Mouse (Mus musculus) myocyte (in vitro differentiated cells): Measurements from ENCODE around the gene Tspan5.

ENCODE experiments used
- CEBPB ChIP-seq: IDR thresholded peaks from 2 replicates; pipeline ENCODE4 v1.6.1; 2011; ENCODE audit warnings: mild to moderate bottlenecking, moderate library complexity; ENCODE audit not compliant: poor library complexity, insufficient read depth, severe bottlenecking
- MAX ChIP-seq: IDR thresholded peaks from one replicate; pipeline ENCODE4 v1.6.1; 2011; ENCODE audit warnings: low read depth, mild to moderate bottlenecking, control low read depth
- MYOG ChIP-seq, 3 experiments: IDR thresholded peaks; one replicate each; pipeline ENCODE4 v1.6.1; 2011; ENCODE audit warnings: control low read depth in 2 of 3, low read depth in 2 of 3, mild to moderate bottlenecking in 2 of 3; ENCODE audit not compliant: insufficient read length in 2 of 3, control insufficient read depth in 1 of 3, insufficient read depth in 1 of 3
- POLR2A ChIP-seq: IDR thresholded peaks from one replicate; pipeline ENCODE4 v1.6.1; 2011; ENCODE audit warnings: low read depth, mild to moderate bottlenecking, control low read depth, moderate library complexity; ENCODE audit not compliant: insufficient read length
- POLR2AphosphoS2 ChIP-seq: IDR thresholded peaks from one replicate; pipeline ENCODE4 v1.6.1; 2011; ENCODE audit warnings: low read depth, control low read depth; ENCODE audit not compliant: insufficient read length
- REST ChIP-seq: IDR thresholded peaks from one replicate; pipeline ENCODE4 v1.6.1; 2011; ENCODE audit warnings: mild to moderate bottlenecking, control low read depth, moderate library complexity; ENCODE audit not compliant: insufficient read depth, insufficient read length
- TCF12 ChIP-seq: IDR thresholded peaks from one replicate; pipeline ENCODE4 v1.6.1; 2011; ENCODE audit warnings: mild to moderate bottlenecking, control low read depth; ENCODE audit not compliant: poor library complexity, insufficient read depth, severe bottlenecking
- USF1 ChIP-seq: IDR thresholded peaks from one replicate; pipeline ENCODE4 v1.6.1; 2011; ENCODE audit warnings: low read depth, mild to moderate bottlenecking, control low read depth, moderate library complexity

GRCm38 (mm10) chr3:138768541-138769093 lies 26.6 kb downstream of the Tspan5 start:
- TF ChIP-seq CEBPB: no peak
- TF ChIP-seq TCF12: no peak
- no peak for TF ChIP-seq POLR2A
- TF ChIP-seq POLR2AphosphoS2: no peak
- no peak for TF ChIP-seq MAX
- no peak for TF ChIP-seq REST
- TF ChIP-seq MYOG (IDR thresholded peaks at IDR 0.05; ENCODE audit: control insufficient read depth in 1 of 3, insufficient read depth in 1 of 3, insufficient read length in 2 of 3, low read depth in 2 of 3): no peak
- no peak for TF ChIP-seq USF1
